Mouse (Mus musculus) brain, embryonic 14.5 days (tissue): ENCODE measurements around the gene Pcca. TPM values are rescaled to one million over a fixed set of nuclear protein-coding genes. Genes with fewer than 3 reads are reported as not detected.

Source experiments
- DNase-seq: peaks from one replicate; pipeline ENCODE4 v3.0.0-alpha.2; 2011; ENCODE audit warnings: low read depth
- CTCF ChIP-seq: fragments of 200-500 bp; IDR thresholded peaks from 2 replicates; pipeline ENCODE4 v1.5.1; 2012; ENCODE audit warnings: inconsistent platforms, mild to moderate bottlenecking, moderate library complexity, borderline replicate concordance; ENCODE audit not compliant: insufficient read depth, insufficient read length; ENCODE audit errors: extremely low read depth
- POLR2A ChIP-seq: fragments of 200-500 bp; IDR thresholded peaks from 2 replicates; pipeline ENCODE4 v1.6.1; 2012; ENCODE audit warnings: mild to moderate bottlenecking, inconsistent platforms, borderline replicate concordance; ENCODE audit not compliant: poor library complexity, insufficient read depth, insufficient read length, severe bottlenecking; ENCODE audit errors: extremely low read depth
- polyA plus RNA-seq: library from polyadenylated mRNA; depleted of rRNA; stranded (reverse); fragments of >200 nt; gene quantifications from 2 replicates; pipeline ENCODE4 v1.2.3, GENCODE M21; 2012; rRNA removed

Gene Pcca
- 22.4 and 22.7 TPM in 2 replicates for polyA plus RNA-seq

DNA sequence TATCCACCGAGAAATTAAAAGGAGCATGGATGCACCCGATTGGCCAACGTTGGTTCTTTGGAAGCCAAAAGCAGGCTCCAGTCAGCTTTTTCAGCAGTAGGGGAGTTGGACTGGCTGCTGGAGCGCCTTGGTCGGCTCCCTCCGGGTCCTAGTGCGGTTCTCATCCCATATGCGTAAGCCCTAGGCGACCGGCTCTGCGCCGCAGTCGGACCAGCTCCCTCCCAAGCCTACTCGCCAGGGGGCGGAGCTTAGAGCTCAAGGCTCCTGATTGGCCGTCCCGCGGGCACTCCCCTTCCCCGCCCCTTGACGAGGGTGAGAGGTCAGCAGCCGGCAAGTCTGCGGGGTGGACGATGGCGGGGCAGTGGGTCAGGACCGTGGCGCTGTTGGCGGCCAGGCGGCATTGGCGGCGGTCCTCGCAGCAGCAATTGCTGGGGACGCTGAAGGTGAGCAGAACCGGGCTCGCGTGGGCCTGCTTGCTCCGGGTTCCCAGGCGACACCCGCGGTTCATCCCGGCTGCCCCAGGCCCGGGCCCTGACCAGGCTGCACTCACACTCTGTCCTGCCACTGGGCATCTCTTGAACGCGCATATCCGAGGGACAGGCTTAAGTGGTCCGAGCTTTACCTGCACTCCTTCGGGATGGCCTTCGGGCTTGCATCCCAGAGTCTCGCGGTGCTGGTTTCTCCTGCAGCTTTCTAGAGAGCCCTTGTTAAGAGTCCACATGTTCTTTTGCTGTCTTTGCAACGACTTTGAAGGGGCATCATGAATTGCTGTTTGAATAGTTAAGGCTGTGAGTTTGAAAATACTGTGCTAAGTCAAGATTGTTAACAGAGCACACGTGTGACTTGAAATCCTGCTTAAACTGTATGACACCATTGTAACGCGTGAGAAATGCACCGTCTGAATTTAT lies at the start of gene Pcca:
Pcca (plus strand) TSS at position 308 of the 908 bp plus-strand sequence.
- no peak for TF ChIP-seq CTCF
- TF ChIP-seq POLR2A, result 0 out of 2 replicates have a peak, but pooled peaks have one; percentile 24
- DNase-seq, result peak; percentile 98

DNA sequence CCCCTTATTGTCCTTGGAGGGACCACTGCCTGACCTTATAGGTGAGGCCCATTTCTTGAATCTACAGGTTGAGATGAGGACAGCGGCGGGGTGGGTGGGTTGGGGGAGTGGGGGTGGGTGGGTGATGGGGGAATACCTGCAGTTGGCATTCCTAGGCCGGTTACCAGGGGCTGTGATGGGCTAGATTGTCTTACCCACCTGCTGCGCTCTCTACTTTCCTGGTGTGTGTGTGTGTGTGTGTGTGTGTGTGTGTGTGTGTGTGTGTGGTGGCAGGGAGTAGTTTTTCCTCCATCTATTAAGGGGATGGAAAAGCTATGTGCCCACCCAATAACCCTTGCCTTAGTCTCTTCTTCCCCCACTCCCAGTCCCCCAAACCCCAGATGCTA lies 49.7 kb upstream of the Pcca start:
- TF ChIP-seq CTCF, result no peak
- TF ChIP-seq POLR2A, result no peak
- DNase-seq, result no peak

DNA sequence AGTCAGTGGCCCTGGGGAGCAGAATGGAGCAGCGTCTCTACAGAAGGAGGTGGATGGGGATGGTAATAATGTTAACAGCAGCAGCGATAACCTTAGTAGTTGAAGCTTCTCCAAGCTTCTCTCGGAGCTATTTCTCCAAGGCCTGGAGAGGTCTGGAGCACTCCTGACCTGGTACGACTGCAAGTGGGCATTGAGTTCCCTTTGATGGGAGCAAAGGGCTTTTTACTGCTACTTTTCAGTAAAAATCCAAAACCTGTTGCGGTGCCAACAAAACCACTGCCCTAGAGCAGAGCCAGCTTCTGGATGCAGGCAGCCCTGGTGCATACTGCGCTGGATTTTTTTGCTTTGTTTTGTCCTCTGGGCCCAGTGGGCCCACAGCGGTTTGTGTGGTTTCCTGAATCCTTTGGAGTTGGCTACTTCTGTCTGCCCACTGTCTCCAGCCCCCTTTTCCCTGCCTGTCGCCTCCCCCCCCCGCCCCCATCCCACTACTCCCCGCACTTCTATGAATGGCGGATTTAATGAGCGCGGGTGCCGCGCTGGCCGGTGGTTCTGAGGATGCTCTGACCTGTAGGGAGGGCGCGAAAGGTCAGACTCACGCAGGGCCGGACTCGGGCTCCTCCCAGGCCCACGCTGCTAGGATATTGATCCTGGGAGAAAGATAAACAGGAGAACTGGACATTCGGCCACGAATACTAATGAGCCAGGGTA lies 49.1 kb upstream of the Pcca start:
- peak; percentile 70 for DNase-seq
- TF ChIP-seq POLR2A (no peak), CTCF (no peak)

DNA sequence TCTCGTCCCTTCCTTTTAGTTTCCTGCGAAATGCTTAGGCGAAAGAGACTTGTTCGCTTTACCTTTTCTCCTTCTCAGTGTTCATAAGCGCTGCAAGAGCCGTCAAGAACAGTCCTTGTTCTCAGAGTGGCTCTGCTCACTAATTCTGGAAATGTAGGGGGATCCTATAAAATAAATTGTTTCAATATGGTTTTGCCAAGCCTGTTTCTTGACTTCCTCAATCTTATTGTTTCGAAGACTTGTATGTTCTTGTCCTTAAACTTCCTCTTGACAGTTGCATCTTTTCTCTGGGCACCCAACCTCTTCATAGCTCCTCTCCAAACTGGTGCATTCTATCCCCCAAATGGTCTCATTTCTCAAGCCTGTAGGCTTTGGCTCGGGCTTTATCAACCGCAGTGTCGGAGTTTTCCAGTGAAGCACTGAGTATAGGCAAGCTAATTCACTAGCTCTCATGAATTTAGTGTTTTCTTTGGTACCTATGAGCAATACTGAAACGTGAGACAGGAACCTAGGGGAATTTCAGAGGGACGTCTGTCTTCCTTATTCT lies 48.4 kb upstream of the Pcca start:
- TF ChIP-seq CTCF (no peak), POLR2A (no peak)
- peak; percentile 68 for DNase-seq

DNA sequence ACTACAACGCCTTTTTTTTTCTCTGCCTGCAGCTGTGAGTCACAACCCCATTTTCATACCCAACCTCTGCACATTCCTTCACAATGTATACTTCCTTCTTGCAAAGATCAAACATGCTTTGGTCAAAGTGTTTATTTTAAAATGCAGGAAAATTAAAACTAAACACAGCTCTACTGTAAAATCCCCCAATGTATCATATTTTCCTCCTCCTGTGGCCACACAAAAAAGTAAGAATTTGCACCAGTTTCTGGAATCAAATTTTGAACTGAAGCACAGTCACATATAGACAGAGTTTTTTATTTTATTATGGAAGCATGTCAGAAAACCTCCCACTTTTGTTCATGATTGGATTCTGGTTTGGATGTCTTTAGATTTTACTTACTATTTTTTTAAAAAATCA lies 47.5 kb upstream of the Pcca start:
- TF ChIP-seq POLR2A (no peak), CTCF (no peak)

DNA sequence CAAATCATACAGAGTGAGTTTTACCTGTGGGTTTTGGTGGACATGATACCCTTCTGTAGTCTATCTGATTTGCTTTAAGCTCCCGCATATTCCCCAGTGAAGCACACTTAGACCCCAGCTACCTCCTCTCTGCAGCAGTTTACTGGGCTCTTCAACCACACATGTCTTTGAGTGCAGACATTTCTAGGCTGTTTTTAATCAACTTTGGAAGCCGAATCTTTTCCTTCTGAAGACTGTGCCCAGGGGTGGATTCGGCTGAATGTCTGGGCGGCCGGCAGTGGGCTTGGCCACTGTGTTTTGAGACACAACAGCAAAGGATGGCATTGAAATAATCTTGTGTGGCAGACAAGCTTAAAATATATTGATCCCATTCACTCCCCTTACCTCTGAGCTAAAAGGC lies 46.8 kb upstream of the Pcca start:
- TF ChIP-seq POLR2A, result no peak
- no peak for TF ChIP-seq CTCF
- DNase-seq, result peak; percentile 64

More for the DNA sequence above, 47.5 kb upstream of the Pcca start:
- DNase-seq, result peak; percentile 33

DNA sequence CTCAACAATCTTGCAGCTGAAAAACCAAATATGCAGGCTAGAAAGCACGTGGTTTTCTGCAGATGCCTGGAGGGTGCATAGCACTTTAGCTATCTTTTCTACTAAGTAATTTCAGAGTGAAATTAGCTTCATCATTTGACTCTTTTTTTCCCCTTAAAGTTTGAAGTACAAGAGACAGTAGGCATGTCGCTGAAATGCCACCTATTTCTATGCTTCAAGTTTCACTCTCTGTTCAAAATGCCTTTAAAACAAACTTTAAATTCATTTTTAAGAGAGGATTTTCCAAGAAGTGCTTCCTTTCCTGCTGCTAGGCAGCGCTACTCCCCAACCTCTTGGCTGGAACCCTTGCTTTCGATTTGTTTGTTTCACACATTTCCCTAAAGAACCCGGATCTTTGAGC lies 45.1 kb upstream of the Pcca start:
- DNase-seq, result peak; percentile 77
- TF ChIP-seq CTCF (no peak), POLR2A (no peak)

DNA sequence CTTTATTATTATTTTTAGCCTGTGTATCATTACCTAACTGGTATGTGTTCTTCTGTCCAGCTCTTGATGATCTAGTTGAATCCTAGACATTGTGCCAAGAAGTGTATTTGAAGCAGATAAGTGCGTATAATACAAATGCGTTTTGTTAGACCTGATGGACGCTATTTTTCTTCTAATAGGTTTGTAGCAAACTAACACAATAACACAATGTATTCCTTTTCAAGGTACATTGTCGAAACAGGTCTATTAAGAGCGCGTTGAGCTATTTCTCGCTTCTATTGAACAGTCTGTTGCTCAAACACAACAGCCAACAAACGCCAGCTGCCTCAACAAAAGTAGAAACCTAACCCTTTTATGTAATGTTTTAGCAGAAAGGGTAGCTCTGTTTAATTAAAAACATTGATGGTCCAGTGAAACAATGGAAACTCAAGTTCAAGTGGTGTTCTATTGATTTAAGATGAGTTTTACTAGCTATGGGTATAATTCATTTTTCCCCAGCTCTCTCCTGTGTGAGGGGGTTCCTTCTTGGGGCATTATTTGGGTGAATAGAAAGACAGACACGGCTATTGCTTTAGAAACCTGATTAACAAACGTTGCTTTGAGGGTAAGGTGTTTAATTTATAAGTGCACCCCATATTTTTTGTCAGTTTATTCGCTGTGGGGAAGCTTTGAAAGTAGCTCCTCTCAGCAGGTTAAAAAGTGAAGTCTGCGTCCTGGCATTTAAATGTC lies 44.3 kb upstream of the Pcca start:
- DNase-seq, result peak; percentile 84
- TF ChIP-seq CTCF, result no peak
- TF ChIP-seq POLR2A, result no peak

DNA sequence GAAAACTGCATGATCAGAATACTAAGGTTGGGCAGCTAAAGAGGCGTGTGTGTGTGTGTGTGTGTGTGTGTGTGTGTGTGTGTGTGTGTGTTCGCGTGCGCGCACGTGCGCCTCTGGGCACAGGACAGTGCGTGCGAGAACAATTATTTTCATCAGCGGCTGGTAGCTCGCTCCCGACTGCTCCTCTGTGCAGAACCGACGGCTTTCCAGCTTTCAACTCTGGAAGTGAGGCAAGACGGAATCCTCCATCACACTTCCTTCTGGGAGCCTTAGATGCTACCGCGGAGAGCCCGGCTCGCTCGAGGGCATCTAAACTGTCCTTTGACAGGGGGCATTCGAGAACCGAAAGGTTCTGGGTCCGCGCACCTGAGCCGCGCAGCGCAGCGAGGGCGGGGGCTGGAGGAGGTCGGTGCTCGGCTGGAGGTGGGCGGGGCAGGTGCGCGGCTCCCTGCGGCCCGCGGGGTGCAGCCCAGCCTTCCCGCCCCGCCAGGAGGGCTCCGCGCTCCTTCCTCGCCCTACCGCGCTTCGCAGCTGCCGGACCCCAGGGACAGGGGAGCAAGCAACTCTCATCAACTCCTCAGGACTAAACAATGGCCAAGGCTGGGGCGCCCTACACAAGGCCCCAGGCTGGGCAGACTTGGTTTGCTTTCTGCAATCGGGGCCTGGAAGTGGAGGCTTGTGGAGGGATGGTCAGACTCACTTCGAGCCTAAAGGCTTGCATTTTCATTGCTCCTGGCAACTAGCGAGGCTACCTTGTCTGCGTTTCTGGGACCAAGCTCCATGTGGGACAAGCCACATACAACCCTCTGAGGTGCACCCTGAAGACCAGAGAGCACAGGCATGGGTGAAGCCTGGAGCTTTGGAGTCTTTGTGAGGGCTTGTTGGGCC lies 43.4 kb upstream of the Pcca start, which contains the start of gene Gm10837:
Gm10837 (plus strand) TSS at position 146 of the 888 bp plus-strand sequence.
- peak; percentile 80 for DNase-seq
- TF ChIP-seq CTCF (no peak), POLR2A (no peak)

DNA sequence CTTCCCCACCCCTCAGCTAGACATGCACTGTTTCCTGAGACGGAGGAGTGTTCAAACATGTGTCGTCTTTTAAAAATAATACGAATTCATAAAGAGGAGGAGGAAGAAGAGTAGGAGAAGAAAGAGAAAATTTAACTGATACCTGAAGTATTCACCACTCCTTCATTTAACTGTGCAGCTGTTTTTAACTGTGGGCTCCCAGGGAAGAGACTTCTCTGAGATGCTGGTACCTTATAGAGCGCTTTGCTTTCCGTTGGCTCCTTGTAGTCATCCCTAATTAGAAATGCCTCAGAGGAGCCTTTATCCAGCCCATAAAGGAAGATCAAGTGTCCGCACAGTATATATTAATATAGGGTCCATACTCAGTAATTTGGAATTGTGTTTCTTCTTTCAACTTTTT lies 42.6 kb upstream of the Pcca start:
- DNase-seq, result peak; percentile 8
- no peak for TF ChIP-seq POLR2A
- TF ChIP-seq CTCF, result no peak
